Mouse (Mus musculus) spleen, embryonic (tissue): ENCODE measurements around the gene Slco3a1.

Source experiments
- CTCF ChIA-PET: fragments of 350-600 bp; sonication (Branson Sonifier 250); formaldehyde crosslinking; loops from one replicate; lab custom pipeline; 2022; lab: Charles Lee

Gene Slco3a1

DNA sequence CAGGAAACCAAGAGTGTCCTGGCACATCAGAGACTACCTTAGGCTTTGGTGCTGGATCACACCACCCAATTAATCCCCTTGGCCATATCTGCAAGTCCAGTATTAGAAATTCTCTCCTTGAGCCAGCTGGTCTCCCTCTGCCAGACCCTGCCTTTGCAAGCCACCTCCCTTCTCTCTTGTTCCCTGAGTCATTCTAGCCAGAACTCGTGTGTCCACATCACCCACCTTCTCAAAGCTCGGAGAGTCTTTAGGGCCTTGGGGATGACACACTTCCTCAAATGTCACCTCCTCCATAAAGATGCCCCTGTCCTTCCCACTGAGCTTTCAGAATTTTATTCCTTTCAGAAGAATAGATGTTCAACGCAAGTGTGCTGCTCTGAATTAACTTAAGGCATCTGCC is 172.3 kb downstream of the Slco3a1 start:
- CTCF ChIA-PET = no interaction called here

DNA sequence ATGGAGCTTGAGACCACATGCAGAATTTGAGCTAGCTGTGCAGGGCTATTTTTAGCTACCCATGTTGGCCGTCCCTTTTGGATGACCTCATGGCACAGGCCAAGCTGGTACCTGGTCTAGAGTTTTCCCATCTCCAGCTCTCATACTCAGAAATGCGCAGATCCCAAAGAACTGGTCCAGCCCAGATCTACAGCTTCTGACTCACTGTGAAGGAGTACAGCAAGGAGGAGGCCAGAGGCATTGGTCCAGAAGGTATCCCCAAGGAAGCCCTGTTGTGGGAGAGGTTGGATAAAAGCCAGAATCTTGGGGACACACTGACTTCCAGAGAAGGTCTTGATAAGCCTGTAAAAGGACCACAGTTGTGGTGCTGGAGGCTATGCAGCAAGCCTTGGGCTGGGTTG is 172.7 kb downstream of the Slco3a1 start:
- CTCF ChIA-PET = no interaction called here

DNA sequence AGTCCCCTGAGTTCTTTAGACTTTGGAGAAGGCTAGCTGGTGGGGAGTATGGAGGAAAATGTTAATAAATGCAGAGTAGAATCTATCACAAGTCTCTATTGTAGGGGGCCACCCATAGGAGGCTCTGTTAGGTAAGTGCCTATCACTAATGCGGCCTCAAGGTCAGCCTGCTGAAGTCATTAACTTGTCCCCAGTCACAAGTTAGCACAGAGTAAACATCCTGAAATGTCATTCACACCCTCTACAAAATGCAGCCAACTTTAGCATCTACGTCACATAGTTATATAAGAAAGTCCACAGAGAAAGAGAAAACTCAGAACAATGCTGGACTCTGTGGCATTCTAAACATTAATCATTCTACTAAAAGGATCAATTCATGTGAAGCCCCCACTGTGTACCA is 173.5 kb downstream of the Slco3a1 start:
- CTCF ChIA-PET = no interaction called here

DNA sequence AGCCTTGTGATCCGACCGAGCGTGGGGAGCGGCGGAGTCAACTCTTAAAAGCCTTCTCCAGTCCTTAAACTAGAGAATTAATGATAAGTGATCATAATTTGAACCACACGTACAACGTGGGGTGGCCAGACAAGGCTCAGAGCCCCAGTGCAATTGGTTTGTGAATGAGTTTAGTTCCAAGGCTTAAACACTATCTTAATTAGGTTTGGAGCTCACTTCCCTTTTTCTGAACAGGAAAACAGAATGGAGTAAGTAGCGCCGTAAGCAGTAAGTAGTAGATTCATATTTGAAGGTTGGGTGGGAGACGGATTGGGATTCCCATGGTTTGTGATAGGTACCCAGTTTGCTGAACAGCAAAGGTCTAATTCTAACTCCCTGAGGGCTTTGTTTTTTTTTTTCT is 176.7 kb downstream of the Slco3a1 start:
- CTCF ChIA-PET = no interaction called here

DNA sequence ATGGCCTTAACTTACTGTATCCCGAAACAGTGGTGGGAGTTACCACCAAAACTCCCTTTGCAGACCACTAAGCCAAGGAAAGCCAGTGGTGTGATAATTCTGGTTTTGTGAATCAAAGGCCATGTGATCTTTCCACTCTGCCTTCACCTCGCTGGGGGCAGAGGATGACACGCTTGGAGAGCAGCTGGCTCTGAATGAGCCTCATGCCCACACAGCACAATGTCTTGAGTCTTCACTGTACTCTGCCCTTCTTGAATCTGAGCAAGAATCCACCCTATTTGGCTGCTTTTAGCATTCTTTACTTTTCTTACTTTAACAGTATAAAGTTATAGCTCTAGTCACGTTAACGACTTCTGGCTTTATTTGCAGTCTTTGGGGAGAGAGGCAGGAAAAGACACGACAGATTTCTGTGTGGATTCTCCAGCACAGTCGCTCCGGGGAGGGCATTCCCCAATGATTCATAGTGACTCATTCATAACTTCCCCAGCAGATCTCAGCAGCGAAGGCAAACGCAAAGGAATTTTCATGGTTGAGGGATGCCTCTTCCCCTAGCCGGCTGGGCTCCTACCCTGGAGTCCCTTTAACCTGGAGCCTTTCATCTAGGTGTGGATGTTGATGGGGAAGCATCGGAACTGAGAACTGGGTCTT is 178.1 kb downstream of the Slco3a1 start:
- CTCF ChIA-PET = no interaction called here

DNA sequence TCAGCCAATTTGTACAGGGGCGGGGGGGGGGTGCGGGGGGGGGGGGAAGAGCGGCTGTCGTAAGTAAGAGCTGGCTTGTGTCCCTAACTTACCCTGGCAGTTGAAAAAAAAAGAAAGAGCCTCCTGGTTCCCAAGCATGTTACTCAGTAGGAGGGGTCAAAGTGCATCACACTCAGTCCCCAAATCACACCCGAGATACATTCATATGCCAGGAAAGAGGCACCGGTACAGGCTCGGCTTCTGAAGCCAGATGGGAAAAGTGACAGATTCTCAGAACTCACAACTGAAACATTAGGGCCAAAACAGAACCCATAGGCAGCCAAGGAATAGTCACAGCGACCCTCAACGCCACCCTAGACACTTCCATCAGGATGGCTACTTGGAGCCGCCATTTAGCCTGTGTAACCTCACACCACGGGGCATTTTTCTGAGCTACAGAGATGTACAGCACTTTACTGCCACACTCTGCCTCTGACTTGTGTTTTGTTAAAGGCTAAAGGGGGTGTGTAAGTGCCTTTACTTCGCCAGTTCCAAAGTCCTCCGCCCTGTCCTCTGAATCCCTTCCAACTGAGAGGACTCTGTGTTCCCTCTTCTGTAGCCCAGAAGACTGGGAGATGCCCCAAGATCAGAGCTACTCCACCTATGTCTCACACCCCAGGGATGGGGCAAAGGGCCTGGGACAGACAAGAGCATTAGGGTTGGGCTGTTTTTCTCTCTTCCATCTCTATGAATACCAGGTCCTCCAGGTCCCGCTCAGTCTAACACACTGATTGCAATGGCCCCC is 179.2 kb downstream of the Slco3a1 start:
- CTCF ChIA-PET = no interaction called here

DNA sequence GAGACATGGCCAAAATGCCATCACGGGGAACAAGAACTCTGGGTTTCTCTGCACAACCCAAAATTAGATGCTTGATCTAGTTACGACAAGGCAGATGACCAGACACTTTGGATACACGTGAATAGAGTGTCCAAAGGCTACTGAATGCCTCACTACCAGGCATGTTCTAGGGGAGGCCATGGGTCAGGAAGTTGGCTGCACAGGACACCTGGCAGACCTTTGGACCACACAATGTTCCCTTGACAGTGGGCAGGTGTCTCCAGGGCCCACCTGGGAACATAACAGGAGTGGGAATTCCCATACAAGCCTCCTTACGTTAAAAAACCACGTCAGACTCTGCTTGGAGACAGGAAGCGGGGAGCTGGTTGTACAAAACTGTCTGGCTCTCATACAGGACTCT is 181.5 kb downstream of the Slco3a1 start:
- CTCF ChIA-PET = no interaction called here

DNA sequence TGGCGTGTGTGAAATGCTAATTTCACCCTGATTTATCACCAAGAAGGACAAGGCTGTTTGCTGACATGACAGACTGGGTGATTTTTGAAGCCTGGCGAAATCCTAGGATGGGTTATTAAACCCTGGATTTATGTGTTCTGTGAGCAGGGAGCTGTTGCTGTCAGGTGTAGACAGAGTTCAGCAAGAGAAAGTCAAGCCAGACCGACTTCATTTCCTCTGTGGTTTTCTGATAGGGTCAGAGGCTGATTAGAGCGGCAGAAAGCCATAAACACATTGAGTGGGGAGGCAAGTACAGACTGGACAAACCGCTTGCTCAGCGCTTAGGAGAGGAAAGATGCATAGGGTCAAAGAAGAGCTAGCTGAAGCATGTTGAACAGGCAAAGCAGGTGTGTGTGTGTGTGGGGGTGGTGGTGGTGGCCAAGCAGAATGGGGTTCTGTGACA is 182.4 kb downstream of the Slco3a1 start:
- CTCF ChIA-PET = no interaction called here

DNA sequence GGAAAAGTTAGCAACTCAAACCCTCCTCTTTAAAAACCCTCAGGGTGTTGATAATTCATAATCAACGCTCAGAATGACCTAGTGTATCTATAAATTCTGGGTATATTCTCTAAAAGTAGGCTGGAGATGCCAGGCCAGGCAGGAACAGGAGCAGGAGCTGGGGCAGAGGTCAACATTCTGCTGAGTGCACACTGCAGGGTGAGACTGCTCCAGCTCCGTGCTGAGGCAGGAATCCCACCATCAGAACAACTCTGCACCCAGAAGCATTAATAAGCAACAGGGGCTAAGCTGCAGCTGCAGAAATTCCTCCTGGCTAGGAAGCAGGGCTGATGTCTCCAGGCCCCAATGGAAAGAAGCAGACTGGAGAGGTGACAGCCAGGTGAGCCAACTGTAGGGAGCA is 182.9 kb downstream of the Slco3a1 start:
- CTCF ChIA-PET = no interaction called here

DNA sequence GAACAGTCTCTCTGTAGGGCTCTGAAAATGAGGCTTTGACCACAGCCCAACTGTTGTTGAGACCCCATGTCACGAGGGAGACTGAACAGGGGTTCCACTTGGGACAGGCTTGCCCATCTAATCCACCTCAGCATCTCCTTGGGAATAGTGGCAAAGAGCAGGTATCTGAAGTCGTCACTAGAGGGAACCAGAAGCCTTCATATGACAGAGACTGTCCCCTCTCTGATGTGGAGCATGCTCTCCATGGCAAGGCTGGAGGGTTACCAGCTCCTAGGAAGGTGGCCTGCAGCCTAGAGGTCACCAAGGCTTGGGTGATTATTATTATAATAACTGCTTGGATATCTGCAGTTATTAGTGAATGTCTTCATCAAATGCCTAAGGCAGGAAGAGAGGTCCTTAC is 183.4 kb downstream of the Slco3a1 start:
- CTCF ChIA-PET = no interaction called here

DNA sequence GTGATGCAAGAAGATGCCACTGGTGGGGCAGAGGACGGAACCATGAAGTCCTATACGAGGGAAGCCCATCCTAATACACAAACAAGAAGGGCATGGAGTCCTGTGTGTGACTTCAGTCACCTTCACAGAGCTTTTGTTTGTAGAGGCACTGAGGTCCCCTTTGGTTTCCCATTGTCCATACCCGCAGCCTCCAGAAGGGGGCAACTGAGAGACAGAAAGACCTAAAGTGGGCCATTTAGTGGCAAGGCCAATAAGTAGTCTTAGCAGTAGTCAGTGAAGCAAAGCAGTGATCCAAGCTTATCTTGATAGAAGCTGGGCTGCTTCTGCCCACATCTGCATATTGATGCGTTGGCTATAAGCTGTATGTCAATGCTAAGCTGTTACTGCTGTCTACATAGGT is 184.9 kb downstream of the Slco3a1 start:
- CTCF ChIA-PET = no interaction called here

DNA sequence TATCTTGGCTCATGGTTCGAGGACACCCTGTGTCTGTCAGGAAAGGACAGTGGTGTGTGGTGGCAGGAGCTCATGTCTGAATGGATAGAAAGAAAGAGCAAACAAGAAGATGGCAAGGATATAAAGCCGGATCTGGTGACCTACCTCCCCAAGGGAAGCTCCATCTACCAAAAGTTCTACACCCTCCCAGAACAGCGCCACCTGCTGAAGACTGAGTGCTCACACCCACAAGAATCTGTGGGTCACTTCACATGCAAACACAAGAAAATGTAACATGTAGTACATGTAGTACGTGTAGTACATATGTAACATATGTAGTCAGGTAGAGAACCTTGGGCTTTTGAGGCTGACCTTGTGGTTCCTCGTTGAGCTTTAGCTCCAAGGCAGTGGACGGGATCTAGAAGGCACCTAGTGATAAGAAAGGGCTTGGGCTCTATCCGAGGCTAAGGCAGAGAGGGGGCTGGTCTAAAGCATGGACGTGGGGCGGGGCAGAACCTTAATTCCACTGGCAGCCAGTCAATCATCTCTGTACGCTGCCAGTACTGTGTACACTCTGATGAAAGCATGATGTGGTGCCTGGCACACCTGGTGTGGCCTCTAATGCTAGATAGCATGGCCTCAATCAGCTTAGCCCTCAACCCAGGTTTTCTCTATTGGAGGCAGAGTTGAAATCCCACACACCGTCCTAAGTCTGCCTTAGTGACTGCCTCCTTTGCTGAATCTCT is 186.2 kb downstream of the Slco3a1 start:
- CTCF ChIA-PET = interaction anchor here (0.6 kb wide), 1 partner anchor 32 kb away, joined by 3 read pairs; no protein-coding TSS in a partner anchor

DNA sequence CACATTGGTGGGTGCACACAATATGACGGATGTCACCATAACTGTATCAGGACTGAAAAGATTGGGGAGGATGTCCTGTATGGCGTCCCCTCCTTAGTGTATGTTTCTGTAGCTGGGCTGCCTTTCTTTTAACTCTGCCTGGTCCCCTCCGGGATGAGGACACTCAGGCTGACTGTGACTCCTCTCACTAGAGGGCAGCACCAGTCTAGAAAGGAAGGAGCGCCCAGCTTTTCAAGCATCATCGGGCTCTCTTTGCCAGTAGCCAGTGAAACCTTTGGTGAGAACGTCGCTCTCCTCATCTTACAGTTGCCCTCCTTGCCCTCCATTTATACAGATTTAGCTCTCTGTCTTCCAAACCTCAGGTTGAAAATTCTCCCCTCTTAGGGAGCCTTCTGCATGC is 187.2 kb downstream of the Slco3a1 start:
- CTCF ChIA-PET = no interaction called here

DNA sequence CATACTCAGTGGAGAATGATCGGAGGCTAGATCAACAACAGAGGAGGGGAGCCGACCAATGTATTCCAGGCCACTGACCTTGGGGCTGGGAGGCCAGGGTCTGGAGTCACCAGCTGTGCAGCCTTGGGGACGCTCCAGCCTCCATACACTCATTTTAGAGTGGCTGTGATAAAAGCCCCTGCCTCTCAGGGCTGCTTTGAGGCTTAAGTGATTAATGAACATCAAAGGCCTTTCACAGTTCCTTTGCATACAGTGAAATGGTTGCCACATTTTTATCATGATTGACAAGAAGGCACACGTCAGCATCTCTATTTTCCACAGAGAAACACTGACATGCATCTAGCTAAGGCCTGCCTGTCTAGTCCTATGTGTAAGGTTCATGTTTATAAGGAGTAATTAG is 189.0 kb downstream of the Slco3a1 start:
- CTCF ChIA-PET = interaction anchor here (0.8 kb wide), 1 partner anchor 9 kb away, joined by 4 read pairs; no protein-coding TSS in a partner anchor

DNA sequence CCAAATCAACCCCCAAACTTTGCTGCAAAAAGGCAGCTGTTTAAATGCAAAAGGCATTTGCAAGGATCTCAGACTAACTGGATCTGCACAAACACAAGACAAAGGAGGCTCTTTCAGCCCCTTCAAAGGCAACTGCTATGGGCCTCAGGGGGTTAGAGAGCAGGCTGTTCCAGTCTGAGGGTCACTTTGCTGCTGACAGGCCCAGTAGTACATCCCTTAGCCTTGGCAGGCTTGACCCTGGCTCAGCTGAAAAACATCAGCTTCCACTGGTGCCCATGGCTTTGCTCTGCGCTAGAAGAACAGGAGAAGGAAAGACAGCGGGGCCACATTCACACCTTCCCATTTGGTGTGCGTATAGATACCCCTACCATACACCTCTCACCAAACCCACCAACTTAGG is 189.6 kb downstream of the Slco3a1 start:
- CTCF ChIA-PET = interaction anchor here (0.8 kb wide), 1 partner anchor 8 kb away, joined by 4 read pairs; no protein-coding TSS in a partner anchor

DNA sequence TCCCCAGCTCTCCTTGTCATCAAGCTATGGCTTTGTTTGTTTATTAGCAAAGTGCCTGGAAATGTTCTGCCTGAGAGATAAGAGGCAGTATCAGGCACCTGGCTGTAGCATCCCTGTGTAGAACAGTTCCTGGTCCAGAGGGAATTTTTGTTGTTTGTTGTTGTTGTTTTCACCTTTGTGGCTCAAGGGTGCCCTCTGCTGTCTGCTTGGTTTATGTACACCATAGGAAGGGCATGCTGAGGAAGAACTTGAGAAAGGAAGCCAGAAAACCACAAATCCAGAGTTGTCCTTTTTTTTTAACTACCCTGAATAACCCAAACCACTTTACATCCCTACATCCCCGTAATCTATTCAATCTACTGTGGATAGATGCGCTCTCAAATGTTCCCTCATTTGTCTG is 191.1 kb downstream of the Slco3a1 start:
- CTCF ChIA-PET = no interaction called here

DNA sequence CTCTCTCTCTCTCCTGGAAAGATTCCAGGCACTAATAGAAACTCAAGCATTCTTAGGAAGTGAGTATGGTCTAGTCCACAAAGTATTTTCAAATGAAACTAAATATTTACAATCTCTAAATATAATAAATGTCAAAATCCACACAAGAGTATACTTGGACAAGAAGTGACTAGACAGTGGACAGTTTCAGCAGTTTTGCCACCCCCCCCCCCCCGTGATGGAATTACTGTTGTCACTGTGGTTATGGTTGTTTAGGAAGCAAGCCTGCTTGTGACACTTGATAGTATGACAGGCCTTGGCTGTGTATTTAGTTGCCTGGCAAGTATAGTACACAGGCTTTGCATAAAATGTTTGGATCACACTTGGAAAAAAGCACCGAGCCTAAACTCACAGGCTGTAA is 192.9 kb downstream of the Slco3a1 start:
- CTCF ChIA-PET = no interaction called here

DNA sequence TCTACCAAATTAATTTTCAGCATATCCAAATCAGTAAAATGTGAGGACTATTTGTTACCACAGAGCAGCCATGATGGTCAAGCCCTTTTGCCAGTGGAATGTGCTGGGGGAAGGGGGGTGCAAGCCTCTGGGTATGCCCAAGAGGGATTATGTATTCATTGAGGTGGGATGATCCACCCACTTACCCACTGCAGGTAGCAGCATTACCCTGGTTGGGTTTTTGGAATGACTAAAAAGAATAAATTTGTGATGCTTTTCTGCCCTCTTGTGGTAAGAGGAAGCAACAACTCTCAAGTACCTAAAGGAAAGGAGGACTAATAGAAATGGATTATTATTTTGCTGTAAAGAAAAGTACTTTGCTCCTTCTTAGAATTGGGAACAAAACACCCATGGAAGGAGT is 197.6 kb downstream of the Slco3a1 start:
- CTCF ChIA-PET = interaction anchor here (1.1 kb wide), 1 partner anchor 8 kb away, joined by 4 read pairs; no protein-coding TSS in a partner anchor

DNA sequence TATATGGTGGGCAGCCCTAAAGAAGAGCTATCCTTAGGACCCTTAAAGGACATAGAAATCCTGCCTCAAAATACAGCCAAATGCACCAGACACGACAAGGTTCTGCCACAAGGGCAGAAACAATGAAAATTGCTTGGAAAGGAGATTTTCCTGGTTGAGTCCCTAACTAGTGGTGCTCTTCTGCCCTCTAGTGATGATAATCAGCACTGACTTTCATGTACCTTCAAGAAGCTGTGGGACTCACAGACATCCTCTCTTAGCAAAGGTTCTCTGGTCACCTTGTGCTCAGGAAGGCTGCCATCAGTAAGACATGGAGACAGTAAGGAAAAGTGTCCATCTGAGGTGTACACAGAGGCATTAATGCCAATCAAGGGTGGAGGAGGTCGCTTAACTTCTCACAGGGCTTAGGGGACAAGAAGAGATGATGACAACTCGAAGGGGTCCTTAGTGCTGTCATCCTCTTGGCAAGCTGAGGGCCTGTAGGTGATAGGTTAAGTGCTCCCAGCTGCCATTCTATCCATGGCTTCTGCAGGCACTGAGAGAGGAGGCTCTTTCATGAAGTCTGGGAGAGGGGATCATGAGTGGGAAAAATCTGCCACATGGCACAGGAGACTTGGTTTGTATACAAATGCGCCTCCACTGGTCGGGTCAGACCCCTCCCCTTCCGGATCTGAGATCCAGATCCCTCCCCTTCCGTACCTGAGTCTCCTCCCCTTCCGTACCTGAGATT is 199.9 kb downstream of the Slco3a1 start:
- CTCF ChIA-PET = interaction anchor here (0.6 kb wide), 2 partner anchors 329 to 724 kb away, joined by 3 to 4 read pairs; no protein-coding TSS in a partner anchor

DNA sequence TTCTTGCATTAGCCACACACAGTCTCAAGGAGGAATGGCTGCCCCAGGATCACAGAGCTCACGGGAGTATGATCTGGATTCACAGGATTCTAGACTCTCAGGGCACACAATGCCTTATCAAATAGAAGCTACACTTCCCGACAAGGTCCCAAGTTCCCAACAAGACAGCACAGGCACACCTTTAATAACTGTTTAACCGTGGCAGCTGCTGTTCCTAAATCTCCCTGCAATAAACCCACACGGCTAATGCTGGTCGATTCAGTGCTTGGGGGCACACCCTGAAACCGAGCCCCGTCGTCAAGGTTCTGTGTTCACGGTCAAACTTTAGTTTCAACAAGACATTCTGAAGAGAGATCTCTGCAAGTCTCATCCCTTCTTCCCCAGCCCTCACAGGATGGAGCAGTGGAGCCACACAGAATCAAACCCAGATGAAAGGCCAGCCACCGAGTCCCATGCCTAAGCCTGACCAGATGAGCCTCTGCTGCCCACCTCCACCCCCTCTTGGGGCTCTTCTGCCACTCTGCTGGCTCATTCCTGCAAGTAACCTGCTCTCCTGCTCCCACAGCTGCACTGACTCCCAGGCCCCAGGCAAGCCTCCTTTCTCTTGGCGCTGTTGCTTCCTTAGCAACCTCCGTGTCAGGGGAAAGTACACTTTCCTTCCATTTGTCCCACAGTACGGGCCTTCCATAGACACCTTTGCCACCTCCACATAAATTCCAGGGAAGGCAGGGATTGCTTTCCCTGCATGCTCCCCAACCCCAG is 200.7 kb downstream of the Slco3a1 start:
- CTCF ChIA-PET = interaction anchor here (0.6 kb wide), 1 partner anchor 328 kb away, joined by 4 read pairs; no protein-coding TSS in a partner anchor

DNA sequence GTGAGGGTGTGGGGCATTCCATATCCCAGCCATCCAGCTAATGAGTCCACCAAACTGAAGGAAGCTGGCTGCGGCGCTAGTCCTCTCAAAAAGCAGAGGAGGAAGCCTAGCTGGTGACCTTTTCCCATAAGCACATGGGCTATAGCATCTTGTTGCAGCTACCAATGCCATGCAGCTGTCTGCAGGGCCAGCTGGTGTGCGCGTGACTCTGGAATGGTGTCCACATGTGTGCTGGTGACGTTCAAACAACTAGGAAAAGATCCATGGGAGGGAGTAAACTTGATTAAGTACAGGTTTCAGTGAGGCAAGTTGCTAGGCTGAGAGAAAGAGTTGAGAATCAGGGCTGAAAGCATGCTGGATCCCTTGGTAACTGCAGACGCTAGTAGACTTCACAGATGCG is 201.3 kb downstream of the Slco3a1 start:
- CTCF ChIA-PET = no interaction called here
